Mouse (Mus musculus) intestine, postnatal 0 days (tissue): ENCODE results near the gene Gtf2a2. TPM values are rescaled to one million over a fixed set of nuclear protein-coding genes. Genes with fewer than 3 reads are reported as not detected.
A peak's percentile ranks its signal among the peaks of the same experiment; 100 is the strongest.

ENCODE experiments used
- ATAC-seq: fragments of 200-750 bp; cut with Nextera tagmentation; 2 replicates; pipeline ENCODE4 v1.8.0; 2017; ENCODE audit warnings: mild to moderate bottlenecking, moderate TSS enrichment, moderate library complexity
- H3K27ac ChIP-seq: fragments of 300-500 bp; sonication (generic); 2 replicates; pipeline ENCODE4 v1.5.1; 2014; ENCODE audit warnings: mild to moderate bottlenecking, low read depth, low read length, moderate library complexity
- H3K27me3 ChIP-seq: fragments of 300-500 bp; sonication (generic); replicated peaks from 2 replicates; pipeline ENCODE4 v1.6.1; 2014; ENCODE audit warnings: low read length, mixed read lengths; ENCODE audit not compliant: control insufficient read depth, insufficient read depth
- H3K36me3 ChIP-seq: fragments of 300-500 bp; sonication (generic); 2 replicates; pipeline ENCODE4 v1.6.1; 2014; ENCODE audit warnings: mild to moderate bottlenecking, moderate library complexity; ENCODE audit not compliant: control insufficient read depth, insufficient read depth
- H3K4me1 ChIP-seq: fragments of 300-500 bp; sonication (generic); replicated peaks from 2 replicates; pipeline ENCODE4 v1.6.1; 2014; ENCODE audit warnings: antibody characterized with exemption, low read length, mixed read lengths; ENCODE audit not compliant: control insufficient read depth, insufficient read depth
- H3K4me2 ChIP-seq: fragments of 300-500 bp; sonication (generic); replicated peaks from 2 replicates; pipeline ENCODE4 v1.6.1; 2014; ENCODE audit warnings: low read depth, mild to moderate bottlenecking, moderate library complexity
- H3K4me3 ChIP-seq: fragments of 300-500 bp; sonication (generic); 2 replicates; pipeline ENCODE4 v1.5.1; 2014; ENCODE audit warnings: low read depth, low read length
- H3K9ac ChIP-seq: fragments of 300-500 bp; sonication (generic); 2 replicates; pipeline ENCODE4 v1.6.1; 2014; ENCODE audit warnings: mild to moderate bottlenecking, low read depth, low read length
- H3K9me3 ChIP-seq: fragments of 300-500 bp; sonication (generic); 2 replicates; pipeline ENCODE4 v1.6.1; 2016; ENCODE audit warnings: mixed run types; ENCODE audit not compliant: control insufficient read depth
- CTCF ChIP-seq: sonication (generic); IDR thresholded peaks from 2 replicates; pipeline ENCODE4 v1.5.1; 2016; ENCODE audit warnings: low read depth, mild to moderate bottlenecking, control low read depth, antibody characterized with exemption, moderate library complexity
- WGBS: fragments of 180-500 bp; shearing (Covaris S2); extraction: QIAGEN DNeasy Blood & Tissue Kit; methylation state at CpG from one replicate; pipeline ENCODE4 v1.1.7; 2014; 5-methylcytosine and 5-hydroxymethylcytosine counted together
- polyA plus RNA-seq: library from polyadenylated mRNA; unstranded; fragments of >200 nt; fragmentation: Nextera tagmentation; extraction: Ambion mirVana; gene quantifications from 2 replicates; pipeline ENCODE4 v1.2.1, GENCODE M21; 2015

The Gtf2a2 gene
- polyA plus RNA-seq, 1 experiment from 2014 or later, result 127 TPM

DNA sequence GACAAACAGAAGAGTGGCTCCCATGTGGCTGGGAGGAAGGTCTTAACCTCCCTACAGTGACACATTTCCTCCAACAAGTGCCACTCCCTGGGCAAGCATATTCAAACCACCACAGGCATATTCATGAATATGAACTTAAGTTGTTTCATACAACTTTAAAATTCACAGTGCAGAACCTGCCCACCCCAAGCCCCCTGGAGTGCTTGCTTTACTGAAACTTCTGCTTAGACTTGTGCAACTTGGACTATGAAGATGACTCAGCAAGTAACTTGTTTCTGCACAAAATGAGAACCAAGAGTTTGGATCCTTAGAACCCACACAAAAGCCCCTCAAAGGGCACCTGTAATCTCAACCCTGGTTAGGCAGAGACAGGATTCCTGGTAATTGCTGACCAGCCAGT lies 12.3 kb downstream of the Gtf2a2 start:
- no peak for ATAC-seq
- Histone ChIP-seq H3K4me1 (no peaks in the 10 kb centered on the region), H3K36me3 (no peaks in the 10 kb centered on the region), H3K9me3 (no peaks in the 10 kb centered on the region), H3K4me3 (no peak overlapping the region), H3K27ac (no peak overlapping the region), H3K27me3 (no peaks in the 10 kb centered on the region), H3K4me2 (no peak overlapping the region), H3K9ac (no peak overlapping the region)
- TF ChIP-seq CTCF, result no peak

- H3K9me3 ChIP-seq, result no peaks in the 10 kb centered on the region
- H3K36me3 ChIP-seq, result no peaks in the 10 kb centered on the region
- no peak for TF ChIP-seq CTCF
- no peak overlapping the region for H3K4me3 ChIP-seq
- 96% methylated on average over 2 of the region's 2 CpGs for WGBS
- ATAC-seq, result no peak
- no peak overlapping the region for H3K4me2 ChIP-seq
- no peak overlapping the region for H3K9ac ChIP-seq
- no peaks in the 10 kb centered on the region for H3K27me3 ChIP-seq
- no peak overlapping the region for H3K27ac ChIP-seq
- H3K4me1 ChIP-seq, result no peaks in the 10 kb centered on the region
Observed at GRCm38 (mm10) chr9:70025365-70026012, 13.1 kb downstream of the Gtf2a2 start.

DNA sequence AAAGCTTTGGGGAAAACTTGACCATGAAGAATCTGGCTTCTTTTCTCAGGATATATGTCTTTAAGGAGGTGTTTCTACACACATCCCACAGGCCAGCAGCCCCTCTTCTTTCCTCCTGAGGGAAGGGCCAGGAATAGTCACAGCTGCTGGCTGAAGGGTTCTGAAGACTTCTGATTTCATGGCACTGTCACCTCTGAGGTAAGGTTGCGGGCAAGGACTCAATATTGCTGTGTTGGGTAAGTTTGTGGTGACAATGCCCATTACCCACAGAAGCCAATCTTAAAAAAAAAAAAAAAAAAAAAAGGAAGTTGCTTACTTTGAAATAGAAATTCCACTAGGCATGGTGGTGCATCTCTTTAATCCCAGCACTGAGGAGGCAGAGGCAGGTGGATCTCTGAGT lies 19.8 kb downstream of the Gtf2a2 start:
- Histone ChIP-seq H3K4me3 (no peak overlapping the region), H3K27me3 (no peaks in the 10 kb centered on the region), H3K9me3 (no peaks in the 10 kb centered on the region), H3K27ac (no peak overlapping the region), H3K4me2 (no peak overlapping the region), H3K9ac (no peak overlapping the region), H3K36me3 (no peaks in the 10 kb centered on the region), H3K4me1 (no peaks in the 10 kb centered on the region)
- 100% methylated on average over 1 of the region's 1 CpGs for WGBS
- ATAC-seq, result no peak
- no peak for TF ChIP-seq CTCF

DNA sequence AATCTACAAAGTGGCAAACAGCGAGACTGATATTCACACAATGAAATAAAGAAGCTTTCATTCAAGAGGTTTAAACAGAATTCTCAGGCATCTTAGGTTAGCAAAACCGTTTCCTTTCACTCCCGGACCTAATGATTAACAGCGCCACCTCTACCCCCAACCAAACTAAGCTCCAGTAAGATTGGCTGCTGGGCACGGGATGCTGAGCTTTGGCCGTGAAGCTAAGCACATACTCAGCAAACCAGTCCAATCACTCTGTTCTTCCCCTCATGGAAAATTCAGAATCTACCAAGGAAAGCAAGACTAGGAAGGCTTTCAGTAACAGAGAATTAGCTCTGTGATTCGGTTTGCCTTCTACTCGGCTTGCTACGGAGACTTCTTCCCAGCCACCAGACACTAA lies 20.7 kb downstream of the Gtf2a2 start:
- Histone ChIP-seq H3K36me3 (no peaks in the 10 kb centered on the region), H3K4me1 (no peaks in the 10 kb centered on the region), H3K9ac (no peak overlapping the region), H3K27ac (no peak overlapping the region), H3K9me3 (no peaks in the 10 kb centered on the region), H3K27me3 (no peaks in the 10 kb centered on the region), H3K4me2 (no peak overlapping the region), H3K4me3 (no peak overlapping the region)
- no peak for ATAC-seq
- WGBS, result 51% methylated on average over 9 of the region's 9 CpGs
- no peak for TF ChIP-seq CTCF

- Histone ChIP-seq H3K9me3 (no peaks in the 10 kb centered on the region), H3K27me3 (no peaks in the 10 kb centered on the region), H3K4me3 (no peak overlapping the region), H3K4me1 (no peaks in the 10 kb centered on the region), H3K27ac (no peak overlapping the region), H3K36me3 (no peaks in the 10 kb centered on the region), H3K9ac (no peak overlapping the region), H3K4me2 (no peak overlapping the region)
- no peak for TF ChIP-seq CTCF
- no peak for ATAC-seq
- whole genome bisulfite sequencing, result 88% methylated on average over 7 of the region's 7 CpGs
Observed at GRCm38 (mm10) chr9:70034702-70035101, 22.4 kb downstream of the Gtf2a2 start.

GRCm38 (mm10) chr9:70036646-70037045 lies 24.3 kb downstream of the Gtf2a2 start:
- Histone ChIP-seq H3K36me3 (no peaks in the 10 kb centered on the region), H3K9me3 (no peaks in the 10 kb centered on the region), H3K27ac (no peak overlapping the region; the same call in 1 of the 2 replicates), H3K4me2 (no peak overlapping the region), H3K4me1 (no peaks in the 10 kb centered on the region), H3K27me3 (no peaks in the 10 kb centered on the region), H3K4me3 (no peak overlapping the region), H3K9ac (no peak overlapping the region)
- WGBS, result 37% methylated on average over 4 of the region's 4 CpGs
- peak; percentile 52 for TF ChIP-seq CTCF
- ATAC-seq, result peak; percentile 71

GRCm38 (mm10) chr9:70037988-70038387 lies 25.6 kb downstream of the Gtf2a2 start, which contains the start of gene Gcnt3:
Gcnt3 (minus strand) TSS chr9:70038088.
- no peak for ATAC-seq
- no peaks in the 10 kb centered on the region for H3K27me3 ChIP-seq
- no peak within 1 kb of the TSS for H3K9ac ChIP-seq
- H3K9me3 ChIP-seq, result no peaks in the 10 kb centered on the region
- H3K4me1 ChIP-seq, result no peaks in the 10 kb centered on the region
- no peak within 1 kb of the TSS for H3K4me2 ChIP-seq
- TF ChIP-seq CTCF, result no peak
- no peaks in the 10 kb centered on the region for H3K36me3 ChIP-seq
- WGBS, result 51% methylated on average over 7 of the region's 7 CpGs
- H3K27ac ChIP-seq, result no peak within 1 kb of the TSS; the same call in 1 of the 2 replicates
- H3K4me3 ChIP-seq, result no peak within 1 kb of the TSS
